In the genomic region with DNA sequence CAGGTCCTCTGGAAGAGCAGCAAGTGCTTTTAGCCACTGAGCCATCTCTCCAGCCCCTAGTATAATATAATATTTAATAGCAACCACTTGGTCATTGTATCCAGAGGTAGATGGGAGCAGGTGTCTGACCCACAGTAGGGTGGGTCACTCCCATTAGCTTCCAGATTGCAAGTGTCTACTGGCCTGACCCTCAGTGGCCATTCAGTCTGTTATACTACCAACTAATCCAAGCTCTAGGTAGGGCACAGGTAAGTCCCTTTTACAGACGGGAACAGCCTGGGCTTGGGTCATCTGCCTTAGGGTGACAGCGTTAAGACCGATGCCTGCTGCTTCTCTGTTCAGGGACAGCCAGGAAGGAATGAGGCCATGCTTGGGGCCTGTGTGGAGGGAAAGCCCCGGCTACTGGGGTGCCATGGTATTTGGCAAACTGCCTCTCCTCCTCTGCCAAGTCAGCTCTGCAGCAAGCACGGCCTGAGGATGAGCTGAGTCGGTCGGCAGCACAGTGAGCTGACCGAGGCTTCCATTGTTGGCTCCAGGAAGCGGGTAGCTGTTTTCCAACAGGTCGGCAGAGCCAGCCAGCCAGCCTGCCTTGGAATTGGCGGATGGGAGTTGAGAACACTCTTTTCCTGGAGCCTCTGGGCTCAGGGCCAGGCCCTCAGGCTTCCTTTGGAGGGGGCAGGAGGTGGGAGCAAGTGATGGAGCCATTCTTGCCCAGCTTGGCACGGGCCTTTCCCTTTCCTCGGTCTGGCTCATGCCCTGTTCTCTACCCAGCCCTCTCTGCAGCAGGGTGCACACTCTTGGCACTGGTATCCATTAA, we compare ENCODE assay signal across 8 mouse cellular contexts.
A peak's percentile ranks its signal among the peaks of the same experiment; 100 is the strongest.
DNase-seq lines count a peak whose midpoint lies in the region; ATAC-seq and TF ChIP-seq lines count a peak whose summit lies in the region.
"Had no signal": no experiment of that assay in that cellular context is flagged by ENCODE, and none has a peak within 500 bp of the region (broad histone marks: within the 10 kb centered on the region; RNA-seq: fewer than 3 reads in every experiment).

No protein-coding gene starts in this region.

- DNase-seq in adipocyte (ENCODE audit: low spot score): peak; percentile 85
- peak; percentile 80 for DNase-seq in cerebellum, adult 11 months
- peak; percentile 57 to 63 for DNase-seq in frontal cortex, postnatal 10 days (ENCODE audit: low spot score in 2 of 2)
- peak; percentile 34 for DNase-seq in limb, embryonic 14.5 days (ENCODE audit: low spot score)
- peak; percentile 47 for DNase-seq in right cerebral cortex, adult 18-20 months
- DNase-seq in retina, embryonic 14.5 days (ENCODE audit: low spot score): no peak

- H3K27me3 ChIP-seq in intestine, embryonic 16.5 days (replicated peaks; ENCODE audit: control insufficient read depth, insufficient read depth, low read length): no peaks in the 10 kb centered on the region
- H3K27me3 ChIP-seq in limb, embryonic 14.5 days (ENCODE audit: control insufficient read depth, insufficient read depth, low read length): no peaks in the 10 kb centered on the region

- H3K4me2 ChIP-seq in intestine, embryonic 16.5 days (ENCODE audit: low read depth, low read length): no peak overlapping the region
- H3K4me2 ChIP-seq in limb, embryonic 14.5 days (replicated peaks; ENCODE audit: low read depth, low read length, severe bottlenecking): no peak overlapping the region

- 0 out of 2 replicates have a peak, but pooled peaks cover 3% of the 10 kb centered on the region for H3K4me1 ChIP-seq in intestine, embryonic 16.5 days (ENCODE audit: control insufficient read depth, insufficient read depth, low read length)
- H3K4me1 ChIP-seq in limb, embryonic 14.5 days (ENCODE audit: control insufficient read depth, insufficient read depth, low read length): peaks cover 3% of the 10 kb centered on the region; the same call in 1 of the 2 replicates

- H3K27ac ChIP-seq in intestine, embryonic 16.5 days (ENCODE audit: low read length): peak overlapping the region; percentile 34; the same call in 1 of the 2 replicates
- H3K27ac ChIP-seq in limb, embryonic 14.5 days (replicated peaks; ENCODE audit: low read depth, low read length): 0 out of 2 replicates have a peak overlapping the region, but pooled peaks have one; percentile 26
- H3K27ac ChIP-seq: liver, embryonic 14.5 days had no signal

- ATAC-seq in intestine, embryonic 16.5 days: peak; percentile 42; the same call in 1 of the 2 replicates
- ATAC-seq in limb, embryonic 14.5 days (ENCODE audit: low FRiP score, low read depth): no peak

- no peak overlapping the region for H3K4me3 ChIP-seq in intestine, embryonic 16.5 days (ENCODE audit: low read length)
- no peak overlapping the region for H3K4me3 ChIP-seq in limb, embryonic 14.5 days (replicated peaks; ENCODE audit: low read length)

- WGBS in intestine, embryonic 16.5 days: 74% methylated on average over 13 of the region's 13 CpGs
- 73% methylated on average over 13 of the region's 13 CpGs for WGBS in limb, embryonic 14.5 days

- H3K36me3 ChIP-seq in intestine, embryonic 16.5 days (ENCODE audit: control insufficient read depth, insufficient read depth, low read length): no peaks in the 10 kb centered on the region; the same call in 1 of the 2 replicates
- H3K36me3 ChIP-seq in limb, embryonic 14.5 days (ENCODE audit: control insufficient read depth, insufficient read depth, low read length): no peaks in the 10 kb centered on the region; the same call in 1 of the 2 replicates

- no peaks in the 10 kb centered on the region for H3K9me3 ChIP-seq in intestine, embryonic 16.5 days (ENCODE audit: control insufficient read depth, low read length)
- H3K9me3 ChIP-seq in limb, embryonic 14.5 days (ENCODE audit: control insufficient read depth, low read length): no peaks in the 10 kb centered on the region

- TF ChIP-seq POLR2A in limb, embryonic 14.5 days (IDR thresholded peaks at IDR 0.05; ENCODE audit: borderline replicate concordance, extremely low read depth, insufficient read depth, insufficient read length): no peak

- H3K9ac ChIP-seq in intestine, embryonic 16.5 days (ENCODE audit: low read depth, low read length): no peak overlapping the region
- peak overlapping the region; percentile 22; the same call in 1 of the 2 replicates for H3K9ac ChIP-seq in limb, embryonic 14.5 days (ENCODE audit: low read depth, low read length, severe bottlenecking)
- H3K9ac ChIP-seq: liver, embryonic 14.5 days had no signal
